Mouse (Mus musculus): Measurements from ENCODE around the gene Ip6k3. TPM values are rescaled to one million over a fixed set of nuclear protein-coding genes. Genes with fewer than 3 reads are reported as not detected.
A peak's percentile ranks its signal among the peaks of the same experiment; 100 is the strongest.

The Ip6k3 gene
- polyA plus RNA-seq, 1 experiment from 2014 or later: 0.13 TPM

GRCm38 (mm10) chr17:27178427-27179177 lies 11.0 kb upstream of the Ip6k3 start:
- no peaks in the 10 kb centered on the region for H3K36me3 ChIP-seq (replicated peaks)
- 91% methylated on average over 17 of the region's 17 CpGs for WGBS
- H3K9me3 ChIP-seq: no peaks in the 10 kb centered on the region
- no peak overlapping the region for H3K27ac ChIP-seq
- no peaks in the 10 kb centered on the region for H3K27me3 ChIP-seq
- H3K4me3 ChIP-seq (replicated peaks): no peak overlapping the region
- no peak overlapping the region for H3K9ac ChIP-seq
- peaks cover 26% of the 10 kb centered on the region for H3K4me1 ChIP-seq
- ATAC-seq (ENCODE audit: low FRiP score): no peak
- no peak overlapping the region for H3K4me2 ChIP-seq

GRCm38 (mm10) chr17:27178019-27178418 lies 10.4 kb upstream of the Ip6k3 start:
- Histone ChIP-seq H3K27ac (no peak overlapping the region), H3K4me2 (no peak overlapping the region), H3K36me3 (replicated peaks) (no peaks in the 10 kb centered on the region), H3K4me1 (peaks cover 26% of the 10 kb centered on the region), H3K9me3 (no peaks in the 10 kb centered on the region), H3K9ac (no peak overlapping the region), H3K4me3 (replicated peaks) (no peak overlapping the region), H3K27me3 (no peaks in the 10 kb centered on the region)
- no peak for ATAC-seq (ENCODE audit: low FRiP score)
- WGBS: 88% methylated on average over 9 of the region's 9 CpGs

DNA sequence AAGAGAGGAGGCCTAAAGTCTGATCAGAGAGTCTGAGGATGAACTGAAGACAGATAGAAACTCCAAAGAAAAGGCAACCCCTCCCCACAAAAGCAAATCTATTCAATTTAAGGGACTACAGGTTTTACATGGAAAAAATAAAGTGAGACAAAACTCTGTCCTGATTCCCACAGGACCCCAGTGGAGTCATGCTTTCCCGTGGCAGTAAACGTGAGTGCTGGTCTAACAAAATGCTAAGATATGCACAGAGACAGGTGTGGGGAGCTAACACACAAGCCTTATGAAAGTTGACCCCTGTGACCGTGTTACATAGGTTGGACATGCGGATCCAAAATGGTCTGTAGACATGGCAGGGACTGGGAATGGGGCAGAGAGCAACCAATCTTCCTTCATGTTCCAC lies 9.2 kb upstream of the Ip6k3 start:
- 0 out of 2 replicates have a peak overlapping the region, but pooled peaks have one; percentile 76 for H3K27ac ChIP-seq
- no peak overlapping the region for H3K4me2 ChIP-seq
- no peak for ATAC-seq (ENCODE audit: low FRiP score)
- no peaks in the 10 kb centered on the region for H3K27me3 ChIP-seq
- H3K9ac ChIP-seq: no peak overlapping the region
- H3K4me1 ChIP-seq: peaks cover 26% of the 10 kb centered on the region
- H3K4me3 ChIP-seq (replicated peaks): no peak overlapping the region
- H3K9me3 ChIP-seq: no peaks in the 10 kb centered on the region
- 90% methylated on average over 4 of the region's 4 CpGs for WGBS
- H3K36me3 ChIP-seq (replicated peaks): no peaks in the 10 kb centered on the region

- Histone ChIP-seq H3K9ac (no peak overlapping the region), H3K36me3 (replicated peaks) (no peaks in the 10 kb centered on the region), H3K27ac (peak overlapping the region; percentile 76), H3K4me3 (replicated peaks) (no peak overlapping the region), H3K9me3 (no peaks in the 10 kb centered on the region), H3K4me1 (peaks cover 26% of the 10 kb centered on the region), H3K4me2 (no peak overlapping the region), H3K27me3 (no peaks in the 10 kb centered on the region)
- WGBS: 80% methylated on average over 3 of the region's 3 CpGs
- ATAC-seq (ENCODE audit: low FRiP score): no peak
Observed at GRCm38 (mm10) chr17:27176287-27176686, 8.7 kb upstream of the Ip6k3 start.

- peak overlapping the region; percentile 76 for H3K27ac ChIP-seq
- peak; percentile 86 for ATAC-seq (ENCODE audit: low FRiP score)
- no peak overlapping the region for H3K4me3 ChIP-seq (replicated peaks)
- peaks cover 26% of the 10 kb centered on the region for H3K4me1 ChIP-seq
- H3K36me3 ChIP-seq (replicated peaks): no peaks in the 10 kb centered on the region
- 23% methylated on average over 14 of the region's 14 CpGs for WGBS
- no peaks in the 10 kb centered on the region for H3K27me3 ChIP-seq
- H3K4me2 ChIP-seq: peak overlapping the region; percentile 15; the same call in 1 of the 2 replicates
- no peak overlapping the region for H3K9ac ChIP-seq
- no peaks in the 10 kb centered on the region for H3K9me3 ChIP-seq
Observed at GRCm38 (mm10) chr17:27175196-27175874, 7.7 kb upstream of the Ip6k3 start.

DNA sequence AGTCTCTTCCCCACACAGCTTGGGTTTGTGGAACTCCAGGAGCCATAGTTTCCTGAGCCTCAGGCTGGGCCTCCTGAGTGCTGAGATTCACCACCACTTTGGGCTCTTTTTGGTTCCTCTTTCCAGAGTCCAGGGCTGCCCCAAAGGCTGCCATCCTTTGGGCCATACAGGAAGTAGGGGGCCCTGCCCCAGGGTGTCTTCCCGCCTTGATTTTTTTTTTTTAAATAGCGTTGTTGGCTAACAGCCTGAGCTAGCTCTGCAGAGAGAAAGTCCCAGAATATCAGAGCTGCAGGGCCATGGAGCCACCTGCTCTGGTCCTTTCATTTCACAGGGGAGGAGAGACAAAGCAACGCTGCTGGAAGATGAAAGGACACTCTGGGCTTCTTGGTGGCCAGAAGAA lies 6.1 kb upstream of the Ip6k3 start:
- ATAC-seq (ENCODE audit: low FRiP score): no peak
- no peaks in the 10 kb centered on the region for H3K36me3 ChIP-seq (replicated peaks)
- H3K4me1 ChIP-seq: peaks cover 18% of the 10 kb centered on the region
- no peak overlapping the region for H3K9ac ChIP-seq
- 0 out of 2 replicates have a peak overlapping the region, but pooled peaks have one; percentile 14 for H3K27ac ChIP-seq
- H3K27me3 ChIP-seq: no peaks in the 10 kb centered on the region
- H3K4me2 ChIP-seq: no peak overlapping the region
- H3K9me3 ChIP-seq: no peaks in the 10 kb centered on the region
- H3K4me3 ChIP-seq (replicated peaks): no peak overlapping the region
- WGBS: 71% methylated on average over 3 of the region's 3 CpGs

DNA sequence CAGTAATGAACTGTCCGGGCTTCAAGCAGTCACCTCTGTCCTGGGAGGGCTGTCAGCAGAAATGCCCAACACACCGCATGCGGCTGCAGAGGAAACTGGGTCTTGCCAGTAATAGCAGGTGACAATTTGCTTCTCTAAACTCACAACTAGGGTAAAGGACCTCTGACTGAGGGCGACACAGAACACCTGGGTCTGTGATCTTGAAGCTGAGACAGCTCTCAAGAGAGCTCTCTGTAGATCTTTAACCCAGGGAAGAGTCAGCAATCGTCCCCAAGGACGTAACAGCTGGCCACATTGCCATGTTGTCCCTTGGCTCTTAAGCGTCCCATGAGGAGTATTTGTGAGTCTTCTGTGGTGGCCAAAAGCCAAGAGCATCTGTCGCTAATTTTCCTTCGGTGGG lies 4.9 kb upstream of the Ip6k3 start:
- no peak for ATAC-seq (ENCODE audit: low FRiP score)
- Histone ChIP-seq H3K36me3 (replicated peaks) (no peaks in the 10 kb centered on the region), H3K27ac (no peak overlapping the region), H3K4me1 (peaks cover 17% of the 10 kb centered on the region), H3K4me2 (no peak overlapping the region), H3K9me3 (no peaks in the 10 kb centered on the region), H3K4me3 (replicated peaks) (no peak overlapping the region), H3K9ac (no peak overlapping the region), H3K27me3 (no peaks in the 10 kb centered on the region)
- WGBS: 87% methylated on average over 9 of the region's 9 CpGs

- no peak for ATAC-seq (ENCODE audit: low FRiP score)
- no peak overlapping the region for H3K27ac ChIP-seq
- 75% methylated on average over 5 of the region's 5 CpGs for WGBS
- H3K9ac ChIP-seq: no peak overlapping the region
- no peak overlapping the region for H3K4me3 ChIP-seq (replicated peaks)
- H3K27me3 ChIP-seq: no peaks in the 10 kb centered on the region
- no peaks in the 10 kb centered on the region for H3K9me3 ChIP-seq
- H3K36me3 ChIP-seq (replicated peaks): no peaks in the 10 kb centered on the region
- peaks cover 14% of the 10 kb centered on the region for H3K4me1 ChIP-seq
- H3K4me2 ChIP-seq: no peak overlapping the region
Observed at GRCm38 (mm10) chr17:27171121-27171520, 3.5 kb upstream of the Ip6k3 start.

DNA sequence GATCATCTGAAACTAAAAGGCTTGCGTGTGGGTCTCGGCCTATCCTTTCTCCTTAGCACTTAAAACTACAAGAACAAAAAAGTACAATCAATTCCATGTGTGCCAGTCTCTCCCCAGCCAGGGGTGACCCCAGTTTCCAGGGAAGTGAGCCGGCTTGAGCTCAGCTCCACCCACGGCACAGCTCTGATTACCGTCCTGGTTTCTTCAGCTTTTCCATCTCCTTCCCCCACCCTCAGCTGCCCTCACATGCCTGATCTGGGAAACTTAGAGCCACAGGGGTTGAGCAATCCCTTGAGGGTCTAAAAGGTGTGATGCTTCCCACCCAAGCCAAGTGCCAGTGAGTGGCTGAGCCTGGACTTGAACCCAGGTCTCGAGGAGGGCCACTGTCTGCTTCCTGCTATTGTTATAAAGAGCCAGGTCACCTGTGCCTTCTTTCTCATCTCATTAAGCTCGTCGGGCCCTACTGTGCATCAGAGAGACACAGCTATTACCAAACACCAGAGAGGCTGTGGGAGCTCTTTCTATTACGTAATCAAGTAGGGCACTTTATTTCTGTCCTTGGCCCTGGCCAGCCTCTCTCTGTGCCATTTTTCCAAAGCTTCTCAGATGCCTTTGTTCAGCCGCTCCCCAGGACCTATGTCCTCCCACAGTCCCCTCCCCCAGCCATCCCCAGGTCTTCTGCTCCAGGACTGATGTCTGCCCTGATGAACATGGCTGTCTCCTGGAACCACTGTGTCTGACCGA lies 2.5 kb upstream of the Ip6k3 start:
- H3K9ac ChIP-seq: no peak overlapping the region
- no peak overlapping the region for H3K4me3 ChIP-seq (replicated peaks)
- no peaks in the 10 kb centered on the region for H3K9me3 ChIP-seq
- H3K4me2 ChIP-seq: no peak overlapping the region
- H3K36me3 ChIP-seq (replicated peaks): no peaks in the 10 kb centered on the region
- no peaks in the 10 kb centered on the region for H3K27me3 ChIP-seq
- H3K27ac ChIP-seq: 0 out of 2 replicates have a peak overlapping the region, but pooled peaks have one; percentile 42
- no peak for ATAC-seq (ENCODE audit: low FRiP score)
- WGBS: 76% methylated on average over 11 of the region's 11 CpGs
- peaks cover 4% of the 10 kb centered on the region; the same call in 1 of the 2 replicates for H3K4me1 ChIP-seq

DNA sequence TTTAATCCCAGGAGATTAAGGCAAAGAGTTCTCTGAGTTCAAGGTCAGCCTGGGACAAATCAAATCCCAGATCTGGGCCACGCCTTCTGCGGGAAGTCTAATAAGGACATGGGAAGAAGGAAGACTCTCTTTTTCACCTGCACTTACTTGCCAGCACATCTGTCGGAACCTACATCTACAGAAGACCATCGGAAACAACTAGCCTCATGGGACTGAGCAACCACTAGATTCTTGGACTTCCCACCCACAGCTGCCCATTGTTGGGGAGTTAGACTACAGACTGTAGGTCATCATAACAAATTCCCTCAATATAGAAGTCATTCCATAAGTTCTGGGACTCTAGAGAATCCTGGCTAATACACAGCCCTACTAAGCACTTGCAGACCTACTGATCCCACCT lies 974 bp upstream of the Ip6k3 start:
- no peak for ATAC-seq (ENCODE audit: low FRiP score)
- no peaks in the 10 kb centered on the region for H3K9me3 ChIP-seq
- H3K4me1 ChIP-seq: no peaks in the 10 kb centered on the region
- H3K9ac ChIP-seq: no peak overlapping the region
- H3K36me3 ChIP-seq (replicated peaks): no peaks in the 10 kb centered on the region
- H3K27me3 ChIP-seq: no peaks in the 10 kb centered on the region
- H3K27ac ChIP-seq: no peak overlapping the region
- no peak overlapping the region for H3K4me2 ChIP-seq
- 95% methylated on average over 4 of the region's 4 CpGs for WGBS
- no peak overlapping the region for H3K4me3 ChIP-seq (replicated peaks)

DNA sequence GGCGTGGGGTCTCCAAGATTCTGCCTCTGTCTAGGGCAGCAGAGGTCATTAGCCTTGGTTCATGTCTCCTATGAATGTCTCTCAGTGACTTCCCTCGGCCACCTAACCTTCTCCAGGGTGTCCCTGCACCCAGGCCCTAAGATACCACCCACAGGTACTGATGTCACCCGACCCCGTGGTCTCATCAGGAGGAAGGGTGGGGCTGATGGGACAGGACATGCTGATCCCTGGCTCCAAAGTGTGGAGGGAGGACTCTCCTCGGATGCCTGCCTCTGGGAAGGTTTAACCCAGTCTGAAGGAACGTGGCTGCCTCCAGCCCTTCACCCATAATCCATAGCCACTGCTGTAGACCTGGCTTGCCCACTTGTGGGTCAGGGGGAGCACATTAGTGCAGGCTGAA lies 694 bp downstream of the Ip6k3 start:
- H3K9me3 ChIP-seq: no peaks in the 10 kb centered on the region
- no peak overlapping the region for H3K4me2 ChIP-seq
- no peak overlapping the region for H3K9ac ChIP-seq
- no peaks in the 10 kb centered on the region for H3K36me3 ChIP-seq (replicated peaks)
- H3K27ac ChIP-seq: no peak overlapping the region
- ATAC-seq (ENCODE audit: low FRiP score): no peak
- H3K4me1 ChIP-seq: no peaks in the 10 kb centered on the region
- no peaks in the 10 kb centered on the region for H3K27me3 ChIP-seq
- 77% methylated on average over 6 of the region's 6 CpGs for WGBS
- no peak overlapping the region for H3K4me3 ChIP-seq (replicated peaks)

GRCm38 (mm10) chr17:27165054-27165773 lies 2.4 kb downstream of the Ip6k3 start:
- WGBS: 64% methylated on average over 8 of the region's 8 CpGs
- Histone ChIP-seq H3K9me3 (no peaks in the 10 kb centered on the region), H3K9ac (no peak overlapping the region), H3K4me3 (replicated peaks) (no peak overlapping the region), H3K4me1 (no peaks in the 10 kb centered on the region), H3K4me2 (no peak overlapping the region), H3K27ac (no peak overlapping the region), H3K36me3 (replicated peaks) (no peaks in the 10 kb centered on the region), H3K27me3 (peaks cover 3% of the 10 kb centered on the region; the same call in 1 of the 2 replicates)
- ATAC-seq (ENCODE audit: low FRiP score): no peak

All from forebrain, embryonic 12.5 days (tissue).